Mouse (Mus musculus) layer of hippocampus, adult 9-11 months (tissue): ENCODE measurements around the gene Gm20931.
"Not testable (repeated sequence)": the region's sequence is repeated elsewhere in the genome, so short reads cannot be mapped to it uniquely, and the experiment has no call there.

Experiments used
- DNase-seq: peaks from one replicate; pipeline ENCODE4 v3.0.0; 2022

The Gm20931 gene

GRCm38 (mm10) chrY:55213420-55213819, at the start of gene Gm20931:
Gm20931 (plus strand) TSS chrY:55213720.
- not testable (repeated sequence) for DNase-seq
